Mouse (Mus musculus) midbrain, embryonic 11.5 days (tissue): ENCODE measurements around the gene Prpf31. TPM values are rescaled to one million over a fixed set of nuclear protein-coding genes. Genes with fewer than 3 reads are reported as not detected.

Source experiments
- ATAC-seq: fragments of 200-750 bp; cut with Nextera tagmentation; 2 replicates; pipeline ENCODE4 v1.8.0; 2017; ENCODE audit warnings: moderate TSS enrichment, moderate library complexity; ENCODE audit not compliant: low FRiP score
- DNase-seq: peaks from one replicate; pipeline ENCODE4 v3.0.0; 2015; ENCODE audit warnings: low spot score; ENCODE audit errors: missing footprints
- H3K27ac ChIP-seq: fragments of 300-500 bp; sonication (generic); 2 replicates; pipeline ENCODE4 v1.5.1; 2014; ENCODE audit warnings: low read depth, low read length
- H3K27me3 ChIP-seq: fragments of 300-500 bp; sonication (generic); 2 replicates; pipeline ENCODE4 v1.6.1; 2014; ENCODE audit warnings: mild to moderate bottlenecking, low read length, moderate library complexity, mixed read lengths; ENCODE audit not compliant: control insufficient read depth, insufficient read depth
- H3K36me3 ChIP-seq: fragments of 300-500 bp; sonication (generic); 2 replicates; pipeline ENCODE4 v1.6.1; 2014; ENCODE audit warnings: mild to moderate bottlenecking, low read length, moderate library complexity, mixed read lengths; ENCODE audit not compliant: control insufficient read depth, insufficient read depth
- H3K4me1 ChIP-seq: fragments of 300-500 bp; sonication (generic); 2 replicates; pipeline ENCODE4 v1.6.1; 2014; ENCODE audit warnings: low read length; ENCODE audit not compliant: control insufficient read depth, insufficient read depth
- H3K4me2 ChIP-seq: fragments of 300-500 bp; sonication (generic); 2 replicates; pipeline ENCODE4 v1.6.1; 2014; ENCODE audit warnings: mild to moderate bottlenecking, moderate library complexity
- H3K4me3 ChIP-seq: fragments of 300-500 bp; sonication (generic); 2 replicates; pipeline ENCODE4 v1.5.1; 2014; ENCODE audit warnings: low read depth, low read length
- H3K9ac ChIP-seq: fragments of 300-500 bp; sonication (generic); 2 replicates; pipeline ENCODE4 v1.6.1; 2014; ENCODE audit warnings: low read length
- H3K9me3 ChIP-seq: fragments of 300-500 bp; sonication (generic); 2 replicates; pipeline ENCODE4 v1.6.1; 2016; ENCODE audit warnings: low read length; ENCODE audit not compliant: control insufficient read depth
- WGBS: fragments of 180-500 bp; shearing (Covaris S2); extraction: QIAGEN DNeasy Blood & Tissue Kit; methylation state at CpG from one replicate; pipeline ENCODE4 v1.1.7; 2014; 5-methylcytosine and 5-hydroxymethylcytosine counted together
- polyA plus RNA-seq: library from polyadenylated mRNA; unstranded; fragments of >200 nt; fragmentation: Nextera tagmentation; extraction: Ambion mirVana; gene quantifications from 2 replicates; pipeline ENCODE4 v1.2.1, GENCODE M21; 2014

The Prpf31 gene
- polyA plus RNA-seq, 1 experiment from 2014 or later, result 148 TPM

DNA sequence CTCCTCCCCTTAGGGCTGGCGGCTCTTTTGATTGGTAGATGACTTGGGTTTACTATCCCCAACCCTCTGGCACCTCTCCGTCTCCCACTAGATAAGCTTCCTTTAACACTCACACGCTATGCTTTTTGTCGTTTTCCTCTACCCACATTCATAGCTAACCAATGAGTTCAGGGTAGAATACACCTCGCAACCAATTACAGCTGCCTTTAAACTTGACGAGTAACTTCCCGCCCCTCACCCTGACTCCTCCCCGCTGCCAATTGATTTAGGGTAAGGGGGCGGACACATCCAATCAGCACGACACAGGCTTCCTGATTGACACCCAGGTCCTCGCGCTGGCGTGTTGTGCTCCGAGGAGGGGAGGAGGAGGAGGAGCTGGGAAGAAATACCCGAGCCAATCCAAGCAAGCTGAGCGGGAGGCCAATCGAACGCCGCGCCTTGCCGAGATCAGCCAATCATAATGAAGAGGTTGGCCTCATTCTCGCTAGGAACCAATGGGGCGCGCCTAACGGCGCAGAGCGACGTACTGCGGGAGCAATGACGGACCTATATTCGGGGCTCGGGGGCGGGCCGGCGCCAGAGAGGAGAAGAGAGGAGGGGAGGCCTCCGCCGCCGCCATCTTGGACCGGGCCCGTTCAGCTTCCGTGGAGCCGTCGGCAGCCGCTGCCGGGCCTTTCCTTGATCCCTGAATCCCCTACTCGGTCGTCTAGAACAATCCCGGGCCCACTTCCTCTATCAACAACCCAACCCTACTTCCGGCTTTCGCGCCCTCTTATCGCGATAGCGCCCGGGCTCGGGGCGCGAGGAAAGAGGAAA, 15.1 kb downstream of the Prpf31 start, which contains the start of gene Cnot3:
Cnot3 (plus strand) TSS at position 597 of the 816 bp plus-strand sequence.
- peak; percentile 98 for DNase-seq
- WGBS, result under 1% methylated on average over 57 of the region's 58 CpGs

DNA sequence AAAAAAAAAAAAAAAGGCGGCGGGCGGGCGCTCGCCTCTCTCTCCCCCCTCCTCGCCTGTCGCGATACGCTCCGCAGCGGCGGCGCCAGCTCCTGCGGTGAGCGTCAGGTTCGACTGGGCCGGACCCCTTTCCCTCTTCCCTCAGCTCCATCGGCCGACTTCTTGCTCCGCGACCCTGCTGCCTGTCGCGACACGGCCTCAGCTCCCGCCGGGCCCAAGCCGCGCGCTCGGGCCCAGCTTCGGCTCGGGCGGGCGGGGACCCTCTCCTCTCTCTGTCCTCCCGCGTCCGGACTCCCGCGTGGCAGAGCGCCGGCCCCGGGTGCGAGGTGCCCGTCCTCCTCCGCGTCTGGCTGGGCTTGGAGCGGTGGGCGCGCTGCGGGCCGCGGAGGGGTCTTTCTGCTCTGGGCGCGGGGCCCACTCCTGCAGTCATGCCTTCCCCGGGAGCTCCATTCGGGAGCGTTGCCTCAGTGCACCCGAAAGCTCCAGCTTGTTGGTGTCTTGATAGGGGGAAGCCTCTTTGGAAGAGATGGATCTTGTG, 15.8 kb downstream of the Prpf31 start:
- Histone ChIP-seq H3K4me3 (peak overlapping the region; percentile 99), H3K36me3 (peaks cover 11% of the 10 kb centered on the region), H3K4me2 (peak overlapping the region; percentile 91), H3K9ac (peak overlapping the region; percentile 99), H3K4me1 (peaks cover 26% of the 10 kb centered on the region), H3K27ac (peak overlapping the region; percentile 97), H3K9me3 (no peaks in the 10 kb centered on the region), H3K27me3 (no peaks in the 10 kb centered on the region)
- WGBS, result under 1% methylated on average over 52 of the region's 58 CpGs
- peak; percentile 10; the same call in 1 of the 2 replicates for ATAC-seq
- DNase-seq, result no peak

More for the DNA sequence above, 15.1 kb downstream of the Prpf31 start, which contains the start of gene Cnot3:
- Histone ChIP-seq H3K9me3 (no peaks in the 10 kb centered on the region), H3K4me3 (peak within 1 kb of the TSS; percentile 99), H3K4me1 (peaks cover 26% of the 10 kb centered on the region), H3K36me3 (peaks cover 14% of the 10 kb centered on the region), H3K27me3 (no peaks in the 10 kb centered on the region), H3K27ac (peak within 1 kb of the TSS; percentile 97), H3K9ac (peak within 1 kb of the TSS; percentile 99), H3K4me2 (peak within 1 kb of the TSS; percentile 91)
- ATAC-seq, result peak; percentile 99

- DNase-seq (no peak), ATAC-seq (no peak)
- peak overlapping the region; percentile 99 for H3K4me3 ChIP-seq
- H3K36me3 ChIP-seq, result peaks cover 9% of the 10 kb centered on the region
- H3K9ac ChIP-seq, result peak overlapping the region; percentile 99
- no peaks in the 10 kb centered on the region for H3K27me3 ChIP-seq
- 23% methylated on average over 9 of the region's 9 CpGs for WGBS
- H3K4me1 ChIP-seq, result peaks cover 26% of the 10 kb centered on the region
- H3K4me2 ChIP-seq, result peak overlapping the region; percentile 91
- H3K9me3 ChIP-seq, result no peaks in the 10 kb centered on the region
- no peak overlapping the region for H3K27ac ChIP-seq
Measured at GRCm38 (mm10) chr7:3646188-3646587, 16.4 kb downstream of the Prpf31 start.

GRCm38 (mm10) chr7:3646641-3647040, 16.9 kb downstream of the Prpf31 start:
- no peak overlapping the region for H3K27ac ChIP-seq
- peak overlapping the region; percentile 99 for H3K4me3 ChIP-seq
- peaks cover 26% of the 10 kb centered on the region for H3K4me1 ChIP-seq
- WGBS, result 74% methylated on average over 4 of the region's 4 CpGs
- H3K4me2 ChIP-seq, result peak overlapping the region; percentile 91
- no peaks in the 10 kb centered on the region for H3K27me3 ChIP-seq
- peaks cover 13% of the 10 kb centered on the region for H3K36me3 ChIP-seq
- ATAC-seq, result no peak
- H3K9me3 ChIP-seq, result no peaks in the 10 kb centered on the region
- DNase-seq, result no peak
- peak overlapping the region; percentile 99 for H3K9ac ChIP-seq

- Histone ChIP-seq H3K4me3 (no peak overlapping the region), H3K27me3 (no peaks in the 10 kb centered on the region), H3K36me3 (peaks cover 55% of the 10 kb centered on the region), H3K9ac (no peak overlapping the region), H3K4me2 (no peak overlapping the region), H3K4me1 (no peaks in the 10 kb centered on the region), H3K27ac (no peak overlapping the region), H3K9me3 (no peaks in the 10 kb centered on the region)
- ATAC-seq (0 out of 2 replicates have a peak, but pooled peaks have one; percentile 19), DNase-seq (no peak)
- 93% methylated on average over 4 of the region's 4 CpGs for WGBS
Measured at GRCm38 (mm10) chr7:3656966-3657365, 27.2 kb downstream of the Prpf31 start.

- peaks cover 1% of the 10 kb centered on the region for H3K4me1 ChIP-seq
- DNase-seq (no peak), ATAC-seq (no peak)
- H3K36me3 ChIP-seq, result peaks cover 47% of the 10 kb centered on the region
- H3K9me3 ChIP-seq, result no peaks in the 10 kb centered on the region
- H3K4me2 ChIP-seq, result no peak overlapping the region
- no peaks in the 10 kb centered on the region for H3K27me3 ChIP-seq
- H3K4me3 ChIP-seq, result no peak overlapping the region
- no peak overlapping the region for H3K9ac ChIP-seq
- 97% methylated on average over 14 of the region's 14 CpGs for whole genome bisulfite sequencing
- H3K27ac ChIP-seq, result no peak overlapping the region
Measured at GRCm38 (mm10) chr7:3658578-3658977, 28.8 kb downstream of the Prpf31 start.

DNA sequence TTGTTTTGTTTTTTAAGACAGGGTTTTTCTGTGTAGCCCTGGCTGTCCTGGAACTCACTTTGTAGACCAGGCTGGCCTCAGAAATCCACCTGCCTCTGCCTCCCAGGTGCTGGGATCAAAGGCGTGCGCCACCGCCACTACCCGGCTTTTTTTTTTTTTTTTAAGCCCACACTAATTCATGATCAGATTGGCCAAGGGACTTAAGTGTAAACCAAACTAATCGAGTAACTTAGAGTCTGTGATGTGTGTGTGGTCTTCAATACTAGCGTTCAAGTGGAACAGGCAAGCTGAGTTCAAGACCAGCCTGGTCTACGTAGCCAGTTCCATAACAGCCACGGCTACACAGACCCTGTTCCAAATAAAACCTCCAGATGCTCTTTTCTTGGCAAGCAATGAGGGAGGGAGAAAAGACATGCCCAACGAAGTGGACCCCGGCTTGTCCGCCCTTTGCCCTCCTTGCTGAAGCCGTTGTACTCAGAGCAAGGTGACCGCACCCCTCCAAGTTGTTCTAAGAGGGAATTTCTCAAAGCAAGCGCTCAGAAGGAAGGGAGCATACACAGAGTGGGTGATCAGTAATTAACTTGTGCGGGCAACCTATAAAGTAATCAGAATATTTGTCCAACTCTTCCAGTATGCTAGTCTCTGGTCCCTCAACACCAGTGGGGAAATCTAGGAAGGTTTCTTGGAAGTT, 34.9 kb downstream of the Prpf31 start:
- peak overlapping the region; percentile 75 for H3K4me3 ChIP-seq
- H3K9me3 ChIP-seq, result no peaks in the 10 kb centered on the region
- DNase-seq (no peak), ATAC-seq (peak; percentile 34)
- peak overlapping the region; percentile 80 for H3K27ac ChIP-seq
- peaks cover 17% of the 10 kb centered on the region; the same call in 1 of the 2 replicates for H3K36me3 ChIP-seq
- H3K4me2 ChIP-seq, result peak overlapping the region; percentile 74
- H3K4me1 ChIP-seq, result peaks cover 12% of the 10 kb centered on the region
- H3K27me3 ChIP-seq, result no peaks in the 10 kb centered on the region
- 34% methylated on average over 15 of the region's 15 CpGs for WGBS
- peak overlapping the region; percentile 88 for H3K9ac ChIP-seq

DNA sequence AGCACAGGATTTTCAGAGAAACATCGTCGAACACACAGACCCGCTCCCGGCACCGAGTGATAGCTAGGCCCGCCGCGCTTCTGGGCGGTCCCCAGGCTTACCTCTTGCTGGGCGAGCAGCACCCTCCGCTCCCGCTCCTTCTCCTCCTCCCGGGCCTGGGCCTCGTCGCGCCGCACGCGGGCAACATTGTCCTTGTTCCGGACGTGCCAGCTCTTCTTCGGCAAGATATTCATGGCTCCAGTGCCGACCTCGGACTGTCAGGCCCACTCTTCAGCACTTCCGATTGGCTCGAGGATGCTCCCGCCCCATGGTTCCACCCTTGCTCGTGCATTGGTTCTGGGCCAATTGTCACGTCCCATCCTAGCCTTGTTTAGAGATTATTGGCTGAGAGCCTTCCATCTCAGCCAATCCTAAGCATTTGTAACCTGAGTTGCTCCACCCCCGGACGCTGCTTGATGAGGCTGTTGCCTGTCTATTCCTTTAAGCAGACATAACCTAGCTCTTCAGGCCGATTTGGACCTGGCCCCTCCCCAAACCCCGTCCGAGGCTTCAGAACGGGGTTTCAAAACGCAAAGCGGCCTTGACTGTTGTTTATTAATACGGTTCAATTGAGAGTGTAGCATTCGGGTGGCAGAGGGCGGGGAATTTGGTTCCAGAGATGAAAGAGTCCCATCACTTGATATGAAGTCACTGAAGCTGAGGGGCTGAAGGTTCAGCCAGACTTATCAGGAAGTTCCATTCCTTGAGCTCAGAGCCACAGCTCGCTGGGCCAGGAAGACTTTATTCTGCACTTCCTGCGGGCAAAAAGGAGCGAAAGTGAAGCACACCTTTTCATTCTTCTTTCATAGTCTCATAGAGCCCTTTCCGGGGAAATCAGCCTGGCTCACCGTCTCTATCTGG, 35.7 kb downstream of the Prpf31 start, which contains the start of gene Leng1:
Leng1 (minus strand) TSS at position 626 of the 900 bp plus-strand sequence.
- H3K36me3 ChIP-seq, result peaks cover 10% of the 10 kb centered on the region; the same call in 1 of the 2 replicates
- no peaks in the 10 kb centered on the region for H3K27me3 ChIP-seq
- ATAC-seq (peak; percentile 99), DNase-seq (peak; percentile 97)
- H3K4me3 ChIP-seq, result peak within 1 kb of the TSS; percentile 75
- no peaks in the 10 kb centered on the region for H3K9me3 ChIP-seq
- peak within 1 kb of the TSS; percentile 88 for H3K9ac ChIP-seq
- 5% methylated on average over 45 of the region's 45 CpGs for WGBS
- peak within 1 kb of the TSS; percentile 80 for H3K27ac ChIP-seq
- H3K4me2 ChIP-seq, result peak within 1 kb of the TSS; percentile 74
- H3K4me1 ChIP-seq, result peaks cover 12% of the 10 kb centered on the region
